Mouse (Mus musculus) lung, postnatal 4 days (tissue): ENCODE data around the gene Kncn.

Source experiments
- DNase-seq, 2 experiments: peaks; one replicate each; pipeline ENCODE4 v3.0.0; 2021

The Kncn gene

DNA sequence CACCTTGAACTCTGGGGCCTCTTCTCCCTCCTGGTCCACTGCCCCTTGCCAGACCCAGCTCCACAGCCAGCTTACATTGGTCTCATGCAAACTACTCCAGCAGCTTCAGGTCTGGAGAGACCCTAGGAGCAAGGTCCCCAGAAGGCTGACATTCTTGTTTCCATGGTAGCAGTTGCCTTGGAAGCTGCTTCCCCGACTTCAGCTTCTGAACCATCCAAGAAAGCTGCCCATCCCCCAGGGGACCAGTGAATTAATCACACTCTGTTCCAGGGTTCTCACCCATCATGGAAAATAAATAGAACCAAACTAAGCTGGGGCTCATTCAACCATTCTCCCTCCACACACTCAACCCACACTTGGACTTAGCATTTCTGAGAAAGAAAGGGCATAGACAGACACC is 3.0 kb upstream of the Kncn start:
- no peak for DNase-seq

DNA sequence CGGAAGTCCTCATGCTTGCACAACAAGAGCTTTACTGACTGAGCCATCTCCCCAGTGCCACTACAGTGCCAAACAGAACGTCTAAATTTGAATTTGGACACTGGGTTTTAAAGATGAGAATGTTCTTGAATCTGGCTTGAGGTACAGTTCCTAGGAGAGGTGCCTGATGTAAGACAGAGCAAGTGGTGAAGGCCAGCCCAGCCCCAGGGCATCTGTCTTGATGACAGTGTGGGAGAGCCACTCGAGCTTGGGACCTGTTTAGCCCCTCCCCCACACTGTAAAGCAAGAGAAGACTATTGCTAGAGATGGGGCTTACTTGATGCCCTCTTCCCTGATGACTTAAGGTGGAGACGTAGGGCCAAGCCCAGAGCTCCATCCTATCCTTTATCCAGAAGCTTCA is 2.0 kb upstream of the Kncn start:
- no peak for DNase-seq

DNA sequence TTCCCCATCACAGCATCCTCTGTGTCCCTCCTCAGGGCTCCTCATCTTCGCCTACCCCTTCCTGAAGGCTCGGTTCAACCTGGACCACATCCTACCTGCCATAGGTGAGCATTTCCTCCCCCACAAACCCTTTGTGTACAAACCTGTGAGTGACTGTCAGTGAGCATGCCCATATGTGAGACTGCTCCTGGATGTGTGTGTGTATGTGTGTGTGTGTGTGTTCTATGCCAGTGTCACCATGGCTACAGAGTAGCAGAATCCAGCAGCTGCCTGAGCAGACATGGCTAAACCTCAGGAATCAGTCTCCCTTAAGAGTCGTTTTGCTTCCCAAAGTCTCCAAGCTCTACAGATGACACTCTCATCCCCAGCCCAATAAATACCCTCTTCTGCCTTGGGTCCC is 1.6 kb downstream of the Kncn start:
- DNase-seq = no peak

DNA sequence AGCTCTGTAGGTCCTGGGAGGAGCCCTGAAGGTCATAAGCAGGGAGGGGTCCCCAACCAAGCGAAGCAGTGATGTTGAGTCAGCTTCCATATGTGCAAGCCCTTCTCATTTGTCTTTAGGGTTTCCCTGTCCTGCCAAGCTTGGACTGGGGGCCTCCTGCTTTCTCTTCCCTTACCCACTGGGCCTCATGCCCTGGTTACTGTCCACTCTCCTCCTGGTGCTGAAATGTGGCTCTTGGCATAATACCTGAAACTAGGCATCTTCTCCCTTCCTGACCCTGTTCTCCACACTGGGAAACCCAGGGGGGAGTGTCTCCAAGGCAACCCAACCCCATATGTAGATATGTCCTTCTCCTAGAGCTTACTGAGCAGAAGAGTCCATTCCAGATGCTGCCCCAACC is 2.7 kb downstream of the Kncn start:
- no peak for DNase-seq

DNA sequence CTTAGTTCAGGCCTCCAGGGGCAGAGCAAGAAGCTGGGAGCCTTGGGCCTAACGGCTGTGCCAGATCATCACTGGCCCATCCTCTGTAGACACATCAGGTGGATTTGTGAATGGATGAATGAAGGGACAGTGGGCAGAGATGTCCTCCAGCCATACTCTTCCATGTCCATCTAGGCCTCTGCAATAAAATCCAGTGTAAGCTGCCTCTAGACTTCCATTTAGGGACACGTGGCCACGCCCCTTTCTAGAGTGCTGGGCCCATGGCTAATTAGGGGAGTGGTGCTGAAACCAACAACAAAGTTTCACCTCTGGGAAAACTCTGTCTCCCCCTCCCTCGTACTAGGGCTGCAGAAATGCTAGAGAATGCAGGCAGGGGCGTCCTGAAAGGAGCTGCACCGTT is 5.9 kb downstream of the Kncn start:
- no peak for DNase-seq

DNA sequence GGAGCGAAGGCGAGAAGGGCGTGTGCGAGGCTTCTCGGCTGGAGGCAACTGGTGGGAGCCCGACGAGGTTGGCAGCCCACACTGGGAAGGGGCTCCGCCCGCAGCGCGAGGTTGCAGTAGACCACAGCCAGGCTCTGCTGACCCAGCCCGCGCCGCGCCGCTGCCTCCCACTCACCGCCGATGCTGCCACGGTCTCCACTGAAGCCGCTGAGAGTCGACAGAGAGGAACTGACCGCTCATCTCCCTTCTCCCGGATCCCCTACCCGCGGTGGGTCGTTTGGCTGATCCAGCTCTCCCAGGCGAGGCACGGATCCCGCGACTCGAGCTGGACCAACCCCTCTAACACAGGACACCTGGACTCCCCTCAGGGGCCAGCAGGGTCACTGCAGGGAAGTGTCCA is 6.4 kb downstream of the Kncn start, which contains the start of gene 6430628N08Rik:
TSS of gene 6430628N08Rik (plus strand) at position 113 of the 400 bp plus-strand sequence.
- DNase-seq = no peak

DNA sequence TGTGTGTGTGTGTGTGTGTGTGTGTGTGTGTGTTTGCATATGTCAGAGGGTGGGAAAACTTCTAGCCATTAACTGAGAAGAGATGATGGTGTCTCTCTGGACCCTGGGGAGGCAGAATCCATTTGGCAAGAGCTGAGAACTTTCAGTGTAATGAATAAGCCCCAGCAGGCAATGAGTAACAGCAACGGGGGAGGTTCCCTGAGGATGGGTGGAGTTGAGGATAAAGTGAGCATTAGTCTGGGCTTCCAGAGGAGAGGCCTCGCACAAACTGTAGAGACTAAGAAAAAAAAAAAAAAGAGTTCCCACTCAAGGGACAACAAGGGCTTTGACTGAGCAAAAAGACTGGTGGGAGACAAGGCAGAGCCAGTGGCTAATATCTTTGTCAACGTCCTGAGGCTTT is 10.1 kb downstream of the Kncn start:
- no peak for DNase-seq

DNA sequence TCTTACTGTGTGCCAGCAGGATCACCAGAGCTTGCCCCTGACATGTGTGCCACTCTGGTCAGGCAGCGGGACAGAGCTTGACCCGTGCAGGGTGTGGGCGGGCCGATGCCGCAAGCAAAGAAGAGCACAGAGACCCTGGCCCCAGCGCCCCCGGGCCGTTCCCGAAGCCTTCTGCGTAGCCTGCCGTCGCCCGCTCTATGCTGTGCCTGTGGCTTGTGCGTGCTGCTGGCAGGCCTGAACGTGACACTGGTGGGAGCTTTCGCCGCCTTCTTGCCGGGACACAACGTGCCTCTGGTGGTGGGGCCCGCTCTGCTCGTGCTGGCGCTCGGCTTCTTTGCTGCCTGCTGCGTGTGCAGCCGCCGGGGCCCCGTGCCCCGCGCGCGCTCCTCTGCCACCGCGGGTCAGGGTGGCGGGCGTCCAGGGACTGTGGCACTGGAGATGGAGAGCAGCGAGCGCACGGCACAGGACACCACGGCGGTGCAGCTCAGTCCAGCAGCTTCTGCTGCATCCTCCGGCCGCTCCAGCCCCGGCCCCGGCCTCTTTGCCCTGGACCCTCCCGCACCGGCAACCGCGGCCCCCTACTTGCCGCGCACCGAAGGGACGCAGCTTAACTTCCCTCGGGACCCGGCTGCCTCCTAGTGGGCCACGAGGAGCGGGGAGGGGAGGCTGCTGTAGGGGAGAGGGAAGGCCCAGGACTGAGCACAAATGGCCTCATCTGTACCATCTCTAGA is 13.9 kb downstream of the Kncn start:
- DNase-seq = peak in 1 of 2 experiments; percentile 15

DNA sequence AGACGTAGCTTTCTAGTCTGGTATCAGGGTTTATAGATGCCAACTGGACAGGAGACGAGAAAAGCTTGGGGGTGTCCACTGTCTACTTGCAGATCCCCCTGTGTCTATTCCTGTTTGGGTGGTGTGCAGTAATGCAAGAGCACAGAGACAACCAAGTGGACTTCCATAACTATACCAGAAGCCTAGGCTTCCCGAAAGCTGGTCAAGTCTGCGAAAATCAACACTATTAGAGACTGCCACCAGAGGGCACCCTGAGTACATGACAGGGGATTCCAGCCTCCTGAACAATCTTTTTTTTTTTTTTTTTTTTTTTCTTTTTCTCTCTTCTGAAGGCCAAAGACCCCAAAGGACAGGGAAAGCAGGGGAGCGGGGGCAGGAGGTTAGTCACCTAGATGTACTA is 18.6 kb downstream of the Kncn start:
- DNase-seq = peak; percentile 57 to 83

DNA sequence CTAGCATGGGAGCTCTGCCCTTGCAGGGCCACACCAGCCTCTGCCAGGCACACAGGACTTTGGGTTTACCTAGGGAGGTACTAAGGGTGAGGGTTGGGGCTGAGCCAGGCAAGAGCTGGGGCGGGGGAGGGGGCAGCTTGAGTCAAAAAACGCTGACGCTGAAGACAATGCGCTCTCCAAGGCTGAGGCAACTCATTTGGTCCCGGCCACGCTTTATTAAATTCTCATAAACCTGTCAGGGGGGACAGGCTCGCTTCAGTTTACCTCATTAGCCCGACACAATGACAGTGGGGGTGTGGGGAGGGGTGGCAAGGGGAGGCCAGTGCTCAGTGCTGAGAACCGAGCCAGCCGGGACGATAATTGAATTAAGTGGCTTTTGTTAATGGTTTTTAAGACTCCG is 20.2 kb downstream of the Kncn start:
- no peak for DNase-seq

DNA sequence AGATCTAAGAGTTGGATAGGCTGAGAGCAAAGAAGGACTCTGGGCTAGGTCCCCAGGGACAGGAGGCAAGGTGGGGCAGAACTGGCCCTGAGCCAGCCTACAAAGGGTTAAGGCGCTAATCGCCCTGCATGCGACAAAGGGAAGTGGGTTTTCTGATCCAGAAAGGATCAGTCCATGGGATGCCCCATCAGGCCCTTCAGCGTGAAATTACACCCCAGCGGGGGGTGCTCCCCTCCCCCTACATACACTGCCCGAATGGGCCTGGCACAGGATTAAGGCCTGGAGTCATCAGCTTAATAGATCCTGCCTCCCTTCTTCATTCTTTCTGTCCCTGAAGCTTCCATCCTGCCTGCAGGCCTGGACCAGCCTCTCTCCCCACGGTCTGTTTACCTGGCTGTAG is 21.5 kb downstream of the Kncn start:
- DNase-seq = no peak

DNA sequence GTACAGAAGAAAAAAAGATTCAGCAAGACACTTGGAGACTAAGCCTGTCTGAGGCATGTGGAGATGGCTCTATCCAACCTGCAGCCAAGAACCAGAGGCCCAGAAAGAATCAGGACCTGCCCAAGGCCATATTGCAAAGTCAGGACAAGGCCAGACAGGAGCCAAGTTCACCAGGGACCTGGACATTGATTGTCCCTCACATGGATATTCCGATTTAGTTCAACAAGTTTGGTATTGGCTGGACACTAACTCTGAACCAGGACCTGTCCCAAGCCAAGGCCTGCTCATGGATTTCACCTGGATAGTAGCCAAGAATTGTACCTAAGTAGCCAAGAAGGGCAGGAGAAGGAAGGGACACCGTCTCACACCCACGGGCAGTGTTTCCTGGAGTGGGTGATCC is 22.6 kb downstream of the Kncn start:
- no peak for DNase-seq

DNA sequence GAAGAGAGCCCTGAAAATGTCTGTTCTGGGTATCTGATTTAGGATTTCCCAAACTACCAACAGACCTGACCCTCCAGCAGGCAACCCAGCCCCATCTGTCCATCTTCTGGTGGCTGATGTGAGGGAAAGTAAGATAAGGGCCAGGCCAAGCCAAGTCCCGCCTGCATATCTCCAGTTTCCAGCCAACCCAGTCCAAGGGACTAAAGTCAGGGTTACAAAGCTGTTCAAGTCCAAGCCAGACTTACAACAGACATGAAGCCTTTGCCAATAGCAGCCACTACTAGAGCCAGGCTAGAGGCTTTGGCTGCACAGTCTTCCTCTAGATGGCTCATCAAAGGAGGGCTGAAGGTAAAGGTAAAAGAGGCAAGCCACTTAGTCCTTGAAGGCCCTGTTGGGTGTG is 23.8 kb downstream of the Kncn start:
- DNase-seq = no peak

DNA sequence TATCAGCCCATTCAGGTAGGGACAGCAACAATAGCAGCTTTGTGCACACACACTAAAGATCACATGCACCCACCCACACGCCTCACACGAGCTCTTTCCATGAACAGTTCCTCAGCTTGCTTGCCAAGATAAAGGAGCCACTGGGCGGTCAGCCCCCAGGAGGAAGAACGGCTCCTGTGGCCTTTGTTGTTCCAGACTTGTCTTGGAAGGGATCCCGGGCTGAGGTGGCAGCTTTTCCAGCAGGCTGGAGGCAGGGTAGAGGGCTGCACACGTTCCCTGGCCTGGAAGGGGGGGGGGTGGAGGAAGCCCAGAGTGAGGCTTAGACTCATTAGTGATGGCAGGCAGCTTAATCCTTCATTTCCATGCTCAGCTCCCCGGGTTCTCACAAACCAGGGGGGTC is 24.4 kb downstream of the Kncn start:
- DNase-seq = peak in 1 of 2 experiments; percentile 32

DNA sequence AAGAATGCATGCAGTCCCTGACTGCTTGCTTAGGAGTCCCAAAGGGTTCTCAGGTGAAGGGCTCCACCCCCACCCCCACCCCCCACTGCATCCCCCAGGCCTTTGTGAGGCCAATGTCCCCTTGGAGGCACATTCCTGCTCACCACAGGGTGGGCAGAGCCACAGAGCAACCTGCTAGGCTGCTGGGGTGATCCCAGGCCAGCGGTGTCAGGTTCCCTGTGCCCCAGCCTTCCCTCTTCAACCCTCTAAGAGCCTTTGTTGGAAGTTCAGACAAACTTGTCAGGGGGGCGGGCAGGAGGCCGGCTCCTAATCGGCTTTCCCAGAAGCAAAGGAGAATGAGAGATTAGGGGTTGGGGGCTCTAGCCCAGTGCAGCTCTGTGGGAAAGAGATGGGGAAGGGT is 27.4 kb downstream of the Kncn start:
- DNase-seq = no peak

DNA sequence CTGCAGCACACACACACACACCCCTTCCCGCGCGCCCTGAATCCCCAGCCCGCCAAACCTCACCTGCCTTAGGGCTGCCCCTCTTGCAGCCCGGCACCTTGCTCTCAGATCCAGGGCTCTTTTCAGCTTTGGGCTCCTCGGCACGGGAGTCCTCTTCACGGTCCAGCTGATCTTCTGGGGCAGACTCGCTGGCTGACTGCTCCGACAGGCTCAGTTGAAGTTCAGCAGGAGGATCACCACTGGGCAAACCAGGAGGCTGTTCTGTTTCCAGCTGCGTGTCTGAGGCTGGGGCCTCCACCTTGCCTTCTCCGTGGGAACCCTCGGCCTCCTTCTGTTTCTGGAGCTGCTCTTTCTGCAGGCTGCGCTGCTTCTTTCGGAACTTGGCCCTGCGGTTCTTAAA is 35.7 kb downstream of the Kncn start:
- DNase-seq = no peak

DNA sequence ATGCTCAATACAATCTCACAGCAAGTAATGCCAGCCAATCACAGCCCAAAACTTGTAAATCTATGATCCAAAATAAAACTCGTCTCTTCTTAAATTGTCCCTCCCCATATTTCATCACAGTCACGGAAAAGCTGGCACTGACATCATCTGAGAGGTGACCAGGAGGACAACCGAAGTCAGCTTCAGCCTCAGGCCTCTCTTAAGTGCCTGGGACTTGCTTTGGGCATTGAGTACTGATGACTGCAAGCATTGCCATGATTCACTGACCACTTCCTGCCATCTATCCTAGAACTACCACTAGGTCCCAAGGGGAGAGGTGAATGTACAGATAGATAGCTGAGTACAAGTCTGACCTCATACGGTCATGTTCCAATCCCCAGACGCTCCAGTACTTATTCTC is 38.5 kb downstream of the Kncn start:
- DNase-seq = no peak

DNA sequence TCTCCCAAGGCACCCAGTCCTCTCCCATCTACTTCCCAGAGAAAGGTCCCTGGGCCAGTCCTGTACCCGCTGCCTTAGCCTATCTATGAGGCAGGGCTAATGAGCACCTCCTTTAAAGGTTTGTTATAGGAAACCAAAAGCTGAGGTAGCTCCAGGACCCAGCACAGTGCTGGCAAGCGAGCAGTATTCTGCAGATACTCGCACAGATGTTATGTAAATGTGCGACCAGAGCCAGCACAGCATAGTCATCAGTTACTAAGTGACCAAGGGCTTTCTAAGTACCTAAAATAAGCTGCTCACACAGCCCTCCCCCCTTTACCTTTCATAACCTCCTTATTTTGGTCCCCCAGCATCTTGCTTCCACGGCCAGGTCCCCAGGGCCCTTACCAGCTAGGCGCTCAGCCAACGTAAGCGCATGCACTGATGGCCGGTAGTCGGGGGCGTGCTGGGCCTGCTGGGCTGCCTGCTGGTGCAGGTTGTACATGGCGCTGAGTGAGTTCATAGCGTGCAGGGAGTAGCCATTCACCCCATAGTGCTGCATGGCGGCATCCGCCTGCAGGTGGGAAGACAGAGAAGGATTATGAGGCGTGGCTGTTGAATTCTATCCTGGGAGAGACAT is 39.2 kb downstream of the Kncn start:
- no peak for DNase-seq

DNA sequence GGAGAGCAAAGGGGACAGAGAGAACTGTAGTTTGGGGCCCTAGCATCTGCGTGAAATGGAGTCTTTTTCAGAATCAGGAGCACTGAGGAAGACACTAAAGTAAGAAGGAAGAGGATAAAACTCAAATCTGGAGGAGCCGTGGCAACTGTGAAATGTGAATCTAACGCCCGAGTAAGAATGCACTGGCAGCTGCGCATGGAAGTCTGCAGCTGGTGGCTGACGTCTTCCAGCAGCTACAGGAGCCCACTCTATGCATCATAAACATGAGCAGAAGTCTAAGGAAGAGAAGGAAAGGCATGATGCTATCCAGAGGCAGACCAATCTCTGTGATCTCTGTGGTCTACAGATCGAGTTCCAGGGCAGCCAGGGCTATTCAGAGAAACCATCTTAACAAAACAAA is 43.4 kb downstream of the Kncn start:
- DNase-seq = no peak

DNA sequence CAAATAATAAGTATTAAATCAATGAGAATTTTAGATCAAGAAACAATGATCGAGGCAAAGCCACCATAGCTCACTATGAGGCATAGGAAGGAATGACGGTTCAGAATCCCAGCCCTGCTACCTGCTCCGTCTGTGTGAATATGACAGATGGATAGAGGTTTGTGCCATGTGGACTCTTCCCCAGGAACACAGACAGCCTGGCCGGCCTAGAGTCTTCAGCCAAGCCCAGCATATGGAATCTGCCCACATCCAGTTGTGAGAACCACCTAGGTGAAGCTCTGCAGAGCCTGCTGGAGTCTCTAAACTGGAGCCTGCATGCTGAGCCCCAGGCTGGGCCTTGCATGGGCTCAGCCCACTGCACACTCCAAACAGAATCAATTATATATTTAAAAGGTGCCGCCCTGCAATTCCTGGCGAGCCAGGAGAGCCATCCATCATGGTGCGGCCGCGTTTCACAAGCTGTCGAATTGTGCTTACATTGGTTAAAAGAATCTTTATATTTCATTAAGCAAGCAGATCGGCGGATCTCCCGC is 47.4 kb downstream of the Kncn start:
- DNase-seq = no peak

DNA sequence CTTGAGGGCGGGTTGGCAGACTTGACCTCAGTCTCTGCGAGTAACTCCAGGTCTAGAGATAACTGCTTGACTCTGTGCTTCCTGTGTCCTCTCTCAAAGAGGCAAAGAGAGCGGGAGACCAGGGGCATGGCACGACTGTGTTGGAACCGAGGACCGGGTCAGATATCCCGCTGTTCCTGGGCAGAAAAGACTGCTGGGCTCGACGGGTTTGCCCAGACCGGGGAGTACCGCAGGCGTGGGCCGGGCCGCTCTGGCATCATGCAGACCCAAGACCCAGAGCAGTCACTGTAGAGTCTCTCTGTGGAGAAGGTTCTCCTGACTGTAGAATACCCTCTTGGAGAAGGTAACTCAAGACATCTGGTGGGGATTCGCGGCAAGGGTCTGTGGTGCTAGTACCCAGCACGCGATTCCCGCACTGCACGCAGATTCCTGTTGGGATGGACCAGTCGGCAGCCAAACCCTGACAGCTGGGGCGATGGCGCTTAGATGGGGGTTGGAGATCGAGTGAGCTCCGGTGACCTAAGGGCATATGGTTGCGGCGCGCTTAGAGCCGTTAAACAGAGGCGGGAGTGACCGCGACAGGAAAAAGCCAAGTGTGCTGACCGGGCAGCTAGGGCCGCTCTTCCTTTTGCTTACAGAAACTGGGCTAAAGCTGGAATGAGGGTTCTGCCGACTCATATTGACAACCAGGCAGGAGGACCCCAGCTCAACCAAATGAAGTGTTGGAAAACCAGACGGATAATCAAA is 51.8 kb downstream of the Kncn start:
- DNase-seq = peak in 1 of 2 experiments; percentile 8

DNA sequence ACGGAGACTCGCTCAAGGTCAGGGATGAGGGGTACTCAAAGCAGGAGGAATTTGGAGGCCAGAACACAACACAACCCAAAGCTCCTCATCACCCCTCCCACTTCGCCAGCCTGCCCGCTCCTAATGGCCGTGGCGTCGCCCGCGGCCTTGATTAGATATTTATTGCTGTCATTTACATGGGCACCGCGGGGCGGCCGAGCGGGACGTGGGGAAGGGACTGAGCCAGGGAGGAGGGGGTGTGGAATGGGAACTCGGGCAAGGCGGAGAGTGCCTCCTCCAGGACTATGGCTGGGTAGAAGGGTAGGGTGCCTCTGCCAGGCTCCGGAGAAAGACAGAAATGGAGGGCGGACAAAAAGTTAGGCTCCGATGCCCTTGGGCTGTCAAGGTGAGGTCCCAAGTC is 52.4 kb downstream of the Kncn start:
- DNase-seq = no peak

DNA sequence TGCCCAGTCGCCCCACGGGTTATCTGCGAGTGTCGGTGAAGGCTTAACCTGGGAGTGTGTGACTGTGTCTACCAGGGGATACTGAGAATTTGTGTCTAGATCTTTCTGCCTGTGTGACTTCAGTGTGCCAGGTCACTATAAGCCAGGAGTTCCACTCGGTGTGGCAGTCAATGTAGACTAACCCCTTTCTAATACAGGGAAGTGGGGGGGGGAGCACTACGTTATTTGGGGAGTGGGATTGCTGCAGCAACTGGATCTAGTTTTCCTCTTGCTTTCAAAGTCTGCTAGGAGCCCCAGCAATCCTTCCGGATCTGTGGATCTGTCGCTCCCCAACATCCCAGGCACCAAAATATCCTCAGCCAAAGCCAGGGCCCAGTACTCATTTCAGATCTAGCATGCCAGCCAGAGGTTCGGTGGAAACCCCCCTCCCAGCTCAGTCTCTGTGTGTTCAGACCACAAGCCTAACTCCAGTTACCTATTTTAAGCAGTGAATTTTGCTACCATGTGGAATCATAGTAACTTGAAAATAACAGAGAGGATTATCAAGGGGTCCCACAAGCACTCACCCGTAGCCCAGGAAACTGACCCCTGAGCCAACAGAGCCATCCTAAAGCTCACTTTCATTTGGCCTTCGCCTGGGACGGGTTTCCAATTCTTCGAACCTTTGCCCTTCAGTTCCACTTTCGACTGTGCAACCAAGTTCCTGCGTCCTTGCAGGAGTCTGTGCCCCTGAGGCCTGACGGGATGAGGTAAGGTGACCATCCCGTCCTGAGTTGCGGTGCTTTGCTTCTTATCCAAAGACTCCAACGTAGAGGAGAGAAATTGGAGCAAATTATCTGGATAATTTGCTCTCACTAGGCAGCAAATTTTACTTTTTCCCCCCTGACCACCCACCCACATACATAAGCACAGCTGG is 53.1 kb downstream of the Kncn start:
- no peak for DNase-seq
